In genomic region chr3:155682921-155683813, GRCm38 (mm10) we compare ENCODE assay signal across 15 mouse cellular contexts.
DNase-seq lines count a peak whose midpoint lies in the region; ATAC-seq lines count a peak whose summit lies in the region.
"Had no signal": no experiment of that assay in that cellular context is flagged by ENCODE, and none has a peak within 500 bp of the region (broad histone marks: within the 10 kb centered on the region; RNA-seq: fewer than 3 reads in every experiment).

No protein-coding gene starts in this region.

- no peak for ATAC-seq in midbrain, embryonic 15.5 days (replicated peaks)
- ATAC-seq in embryonic facial prominence, embryonic 14.5 days (ENCODE audit: low read depth), result peak; percentile 50; the same call in 1 of the 2 replicates
- ATAC-seq in kidney, embryonic 16.5 days (ENCODE audit: low FRiP score, low TSS enrichment), result peak; percentile 94
- ATAC-seq in neural tube, embryonic 14.5 days (ENCODE audit: low read depth), result peak; percentile 63; the same call in 1 of the 2 replicates
- ATAC-seq: forebrain, embryonic 13.5 days had no signal

- no peaks in the 10 kb centered on the region for H3K36me3 ChIP-seq in midbrain, embryonic 10.5 days
- H3K36me3 ChIP-seq in midbrain, embryonic 15.5 days (replicated peaks), result no peaks in the 10 kb centered on the region
- no peaks in the 10 kb centered on the region for H3K36me3 ChIP-seq in embryonic facial prominence, embryonic 14.5 days (ENCODE audit: control insufficient read depth, insufficient read depth, low read length)
- H3K36me3 ChIP-seq in kidney, embryonic 16.5 days (ENCODE audit: insufficient read depth, low read length), result no peaks in the 10 kb centered on the region
- H3K36me3 ChIP-seq in neural tube, embryonic 14.5 days (ENCODE audit: control insufficient read depth, insufficient read depth, low read length), result no peaks in the 10 kb centered on the region
- H3K36me3 ChIP-seq: embryonic facial prominence, embryonic 12.5 days; liver, embryonic 13.5 days had no signal

- no peak overlapping the region for H3K9ac ChIP-seq in midbrain, embryonic 15.5 days
- no peak overlapping the region for H3K9ac ChIP-seq in embryonic facial prominence, embryonic 14.5 days (ENCODE audit: low read depth, low read length)
- no peak overlapping the region for H3K9ac ChIP-seq in kidney, embryonic 16.5 days (replicated peaks; ENCODE audit: low read length)
- H3K9ac ChIP-seq in neural tube, embryonic 14.5 days (replicated peaks; ENCODE audit: low read depth, low read length), result no peak overlapping the region
- H3K9ac ChIP-seq: embryonic facial prominence, embryonic 12.5 days; forebrain, embryonic 13.5 days; liver, embryonic 13.5 days had no signal

- no peak overlapping the region for H3K4me2 ChIP-seq in midbrain, embryonic 15.5 days
- H3K4me2 ChIP-seq in embryonic facial prominence, embryonic 14.5 days (ENCODE audit: low read depth, low read length), result no peak overlapping the region
- no peak overlapping the region for H3K4me2 ChIP-seq in kidney, embryonic 16.5 days (replicated peaks; ENCODE audit: low read depth, low read length)
- H3K4me2 ChIP-seq in neural tube, embryonic 14.5 days (ENCODE audit: low read depth, low read length), result no peak overlapping the region
- H3K4me2 ChIP-seq: embryonic facial prominence, embryonic 12.5 days; forebrain, embryonic 13.5 days; liver, embryonic 13.5 days had no signal

- H3K4me3 ChIP-seq in midbrain, embryonic 10.5 days, result no peak overlapping the region
- no peak overlapping the region for H3K4me3 ChIP-seq in midbrain, embryonic 15.5 days
- no peak overlapping the region for H3K4me3 ChIP-seq in embryonic facial prominence, embryonic 14.5 days (ENCODE audit: low read depth, low read length)
- no peak overlapping the region for H3K4me3 ChIP-seq in kidney, embryonic 16.5 days (ENCODE audit: low read length)
- no peak overlapping the region for H3K4me3 ChIP-seq in neural tube, embryonic 14.5 days (ENCODE audit: low read depth, low read length)
- H3K4me3 ChIP-seq: embryonic facial prominence, embryonic 12.5 days; forebrain, embryonic 13.5 days; liver, embryonic 13.5 days had no signal

- peaks cover 11% of the 10 kb centered on the region for H3K4me1 ChIP-seq in midbrain, embryonic 10.5 days
- H3K4me1 ChIP-seq in midbrain, embryonic 15.5 days, result no peaks in the 10 kb centered on the region
- H3K4me1 ChIP-seq in embryonic facial prominence, embryonic 14.5 days (ENCODE audit: control insufficient read depth, insufficient read depth, low read length), result no peaks in the 10 kb centered on the region
- H3K4me1 ChIP-seq in kidney, embryonic 16.5 days (ENCODE audit: insufficient read depth, low read length), result peaks cover 8% of the 10 kb centered on the region
- H3K4me1 ChIP-seq in neural tube, embryonic 14.5 days (ENCODE audit: control insufficient read depth, insufficient read depth, low read length), result no peaks in the 10 kb centered on the region
- H3K4me1 ChIP-seq: embryonic facial prominence, embryonic 12.5 days; forebrain, embryonic 13.5 days; liver, embryonic 13.5 days had no signal

- no peaks in the 10 kb centered on the region for H3K9me3 ChIP-seq in midbrain, embryonic 10.5 days (replicated peaks)
- no peaks in the 10 kb centered on the region for H3K9me3 ChIP-seq in midbrain, embryonic 15.5 days
- H3K9me3 ChIP-seq in embryonic facial prominence, embryonic 14.5 days (ENCODE audit: control insufficient read depth, low read length), result no peaks in the 10 kb centered on the region
- no peaks in the 10 kb centered on the region for H3K9me3 ChIP-seq in kidney, embryonic 16.5 days (ENCODE audit: low read length)
- H3K9me3 ChIP-seq in neural tube, embryonic 14.5 days (ENCODE audit: control insufficient read depth, low read length), result no peaks in the 10 kb centered on the region
- H3K9me3 ChIP-seq: embryonic facial prominence, embryonic 12.5 days; forebrain, embryonic 13.5 days; liver, embryonic 13.5 days had no signal

- WGBS in midbrain, embryonic 10.5 days, result 55% methylated on average over 8 of the region's 8 CpGs
- 42% methylated on average over 8 of the region's 8 CpGs for WGBS in midbrain, embryonic 15.5 days
- 58% methylated on average over 8 of the region's 8 CpGs for WGBS in embryonic facial prominence, embryonic 14.5 days
- WGBS in kidney, embryonic 16.5 days, result 44% methylated on average over 8 of the region's 8 CpGs
- 35% methylated on average over 8 of the region's 8 CpGs for WGBS in neural tube, embryonic 14.5 days

- peak overlapping the region; percentile 33; the same call in 1 of the 2 replicates for H3K27ac ChIP-seq in midbrain, embryonic 10.5 days (replicated peaks)
- H3K27ac ChIP-seq in midbrain, embryonic 15.5 days, result no peak overlapping the region
- H3K27ac ChIP-seq in embryonic facial prominence, embryonic 14.5 days (replicated peaks; ENCODE audit: low read depth, low read length), result no peak overlapping the region
- H3K27ac ChIP-seq in kidney, embryonic 16.5 days (ENCODE audit: low read length), result no peak overlapping the region
- no peak overlapping the region for H3K27ac ChIP-seq in neural tube, embryonic 14.5 days (ENCODE audit: low read depth, low read length)
- H3K27ac ChIP-seq: embryonic facial prominence, embryonic 12.5 days; forebrain, embryonic 13.5 days; liver, embryonic 13.5 days had no signal

- intact Hi-C loops in gastrocnemius, postnatal 36 days (cut with DNase I), result no loop called here

- DNase-seq in midbrain, embryonic 10.5 days (ENCODE audit: low spot score), result peak; percentile 11
- peak; percentile 48 for DNase-seq in embryonic facial prominence, embryonic 14.5 days (ENCODE audit: low spot score)
- no peak for DNase-seq in right cerebral cortex, postnatal 25 days
- no peak for DNase-seq in thymus, postnatal 25 days
- DNase-seq in gastrocnemius, postnatal 36 days, result no peak
- DNase-seq: cerebellum, adult 8-10 months; gastrocnemius, postnatal 14 days; liver, embryonic 13.5 days; lung, postnatal 4 days; right cerebral cortex, postnatal 14 days had no signal

- no peaks in the 10 kb centered on the region for H3K27me3 ChIP-seq in midbrain, embryonic 10.5 days (ENCODE audit: low read depth, poor library complexity, severe bottlenecking)
- no peaks in the 10 kb centered on the region for H3K27me3 ChIP-seq in midbrain, embryonic 15.5 days (replicated peaks)
- H3K27me3 ChIP-seq in embryonic facial prominence, embryonic 14.5 days (replicated peaks; ENCODE audit: control insufficient read depth, insufficient read depth, low read length), result no peaks in the 10 kb centered on the region
- H3K27me3 ChIP-seq in kidney, embryonic 16.5 days (ENCODE audit: insufficient read depth, low read length), result no peaks in the 10 kb centered on the region
- H3K27me3 ChIP-seq in neural tube, embryonic 14.5 days (ENCODE audit: control insufficient read depth, insufficient read depth, low read length), result no peaks in the 10 kb centered on the region
- H3K27me3 ChIP-seq: embryonic facial prominence, embryonic 12.5 days; forebrain, embryonic 13.5 days; liver, embryonic 13.5 days had no signal

Comparison
In these comparisons a context has a peak if more than half of its experiments do, and no peak if none do; other contexts are left out.
1. DNase-seq: peak in midbrain, embryonic 10.5 days (single experiment) and embryonic facial prominence, embryonic 14.5 days (single experiment); none in right cerebral cortex, postnatal 25 days (single experiment), thymus, postnatal 25 days (single experiment) and gastrocnemius, postnatal 36 days (0 of 2).